Mouse (Mus musculus): ENCODE results near the gene B3galt5. TPM values are rescaled to one million over a fixed set of nuclear protein-coding genes. Genes with fewer than 3 reads are reported as not detected.
A peak's percentile ranks its signal among the peaks of the same experiment; 100 is the strongest.

B3galt5 gene
- polyA plus RNA-seq (2015; fragmentation: Nextera tagmentation; extraction: Ambion mirVana) = 0.22 and 0.35 TPM in 2 replicates

DNA sequence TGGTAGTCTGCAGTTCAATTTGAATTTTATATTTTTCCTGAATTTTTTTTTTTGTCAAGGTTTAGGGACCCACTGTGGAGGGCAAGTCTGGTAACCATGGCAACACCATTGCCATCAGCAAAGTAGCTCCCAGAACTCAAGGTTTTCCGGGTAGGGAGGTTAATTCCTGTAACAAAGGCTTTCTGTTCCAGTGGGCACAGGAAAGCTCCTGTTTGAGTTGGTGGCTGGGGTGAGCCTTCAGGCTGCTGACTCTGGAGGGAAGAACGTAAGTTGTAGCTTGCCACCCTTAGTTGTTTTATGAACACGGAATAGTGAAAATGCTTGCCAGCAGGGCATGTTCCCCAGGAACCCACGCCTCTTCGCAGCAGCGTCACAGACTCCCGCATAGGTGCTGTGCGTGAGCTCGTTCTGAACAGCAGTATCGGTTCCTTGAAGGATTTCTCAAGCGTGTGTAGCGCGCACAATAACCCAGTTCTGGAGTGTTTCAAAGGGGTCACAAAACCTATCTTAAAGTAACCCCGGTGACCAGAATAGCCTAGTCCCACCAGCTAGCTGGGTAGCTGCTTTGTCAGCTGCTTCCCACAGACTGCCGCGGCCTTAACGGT lies at the start of gene B3galt5:
Gene B3galt5 (plus strand): TSS at position 436 of the 605 bp plus-strand sequence.
- H3K4me3 ChIP-seq = no peak within 1 kb of the TSS; the same call in 1 of the 2 replicates
- H3K4me2 ChIP-seq = peak within 1 kb of the TSS; percentile 26
- H3K9ac ChIP-seq = 0 out of 2 replicates have a peak within 1 kb of the TSS, but pooled peaks have one; percentile 32
- no peaks in the 10 kb centered on the region for H3K27me3 ChIP-seq
- H3K4me1 ChIP-seq = no peaks in the 10 kb centered on the region
- no peaks in the 10 kb centered on the region for H3K9me3 ChIP-seq
- no peaks in the 10 kb centered on the region for H3K36me3 ChIP-seq
- H3K27ac ChIP-seq = peak within 1 kb of the TSS; percentile 68
- 51% methylated on average over 17 of the region's 17 CpGs for WGBS
- no peak for ATAC-seq (ENCODE audit: insufficient number of reproducible peaks, insufficient read depth, low FRiP score, low TSS enrichment, low read depth)

DNA sequence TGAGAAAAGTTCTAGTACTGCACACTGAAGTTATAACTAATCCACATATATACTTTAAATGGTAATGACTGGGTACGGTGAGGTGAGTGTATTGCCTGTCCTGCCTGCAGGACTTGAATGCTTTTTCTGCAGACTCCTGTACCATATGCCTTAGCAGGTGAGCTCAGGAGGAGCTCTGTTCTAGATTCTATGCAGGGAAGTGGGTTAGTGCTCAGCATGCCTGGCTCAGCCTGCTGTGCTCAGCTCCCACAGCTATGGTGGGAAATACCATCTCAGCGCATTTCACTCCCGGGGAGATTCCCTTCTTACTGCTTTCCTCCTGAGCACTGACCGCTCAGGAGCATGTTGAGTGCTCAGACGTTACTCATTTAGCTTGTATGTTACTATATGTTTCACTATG lies 48.0 kb upstream of the B3galt5 start:
- H3K9me3 ChIP-seq = 0 out of 2 replicates have a peak, but pooled peaks cover 3% of the 10 kb centered on the region
- H3K4me3 ChIP-seq = no peak overlapping the region
- H3K36me3 ChIP-seq = no peaks in the 10 kb centered on the region
- H3K27ac ChIP-seq = no peak overlapping the region
- H3K4me2 ChIP-seq = no peak overlapping the region
- H3K27me3 ChIP-seq = peaks cover 8% of the 10 kb centered on the region
- 86% methylated on average over 5 of the region's 5 CpGs for WGBS
- H3K4me1 ChIP-seq = peaks cover 6% of the 10 kb centered on the region
- no peak overlapping the region for H3K9ac ChIP-seq
- ATAC-seq (ENCODE audit: insufficient number of reproducible peaks, insufficient read depth, low FRiP score, low TSS enrichment, low read depth) = no peak

DNA sequence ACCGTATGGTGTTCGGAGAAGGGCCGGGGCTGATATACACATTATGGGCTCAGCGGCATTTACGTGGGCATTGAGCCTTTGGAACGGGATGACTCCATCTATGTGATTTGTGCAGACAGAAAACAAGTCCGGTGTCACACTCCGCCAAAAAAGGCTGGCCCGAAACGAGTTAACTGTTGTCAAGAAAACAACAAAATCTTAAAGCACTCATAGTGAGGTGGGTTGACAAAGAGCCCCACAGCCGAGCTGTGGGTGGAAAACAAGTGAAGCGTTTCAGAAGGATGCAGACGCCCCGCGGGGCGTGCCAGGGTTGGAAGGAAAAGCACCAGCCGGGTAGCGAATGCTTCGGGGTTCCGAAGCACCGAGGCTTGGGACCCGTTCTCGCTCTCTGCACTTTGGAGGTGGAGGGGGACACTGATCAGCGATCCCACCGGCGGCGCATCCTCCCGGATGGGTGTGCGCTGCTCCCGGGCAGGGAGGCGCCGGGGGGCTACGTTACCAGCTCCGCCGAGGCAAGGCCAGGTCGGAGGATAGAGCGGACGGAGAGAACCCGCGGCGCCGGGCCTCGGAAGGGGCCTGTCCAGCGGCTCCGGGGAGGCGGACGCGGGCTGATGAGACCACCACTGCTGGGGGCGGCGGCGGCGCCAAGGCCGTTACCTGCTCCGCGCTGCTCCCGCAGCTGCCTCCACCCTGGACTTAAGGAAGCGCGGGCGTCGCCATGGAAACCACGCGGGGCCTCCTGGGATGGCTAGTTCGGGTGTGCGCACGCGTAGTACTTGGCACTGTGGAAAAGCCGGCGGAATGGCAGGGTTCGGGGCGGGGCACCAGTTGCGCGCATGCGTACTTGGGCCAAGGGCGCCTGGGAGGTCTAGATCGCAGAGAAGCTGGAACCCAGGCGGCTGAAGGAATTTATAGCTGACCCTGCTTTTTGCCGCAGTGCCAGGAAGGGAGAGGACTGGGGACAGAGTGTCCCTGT lies 43.8 kb upstream of the B3galt5 start, which contains the start of gene Lca5l:
Gene Lca5l (minus strand): TSS at position 741 of the 976 bp plus-strand sequence.
- Histone ChIP-seq H3K27me3 (peaks cover 8% of the 10 kb centered on the region), H3K4me2 (peak within 1 kb of the TSS; percentile 74), H3K9me3 (no peaks in the 10 kb centered on the region), H3K27ac (peak within 1 kb of the TSS; percentile 69; the same call in 1 of the 2 replicates), H3K4me3 (peak within 1 kb of the TSS; percentile 92), H3K4me1 (peaks cover 6% of the 10 kb centered on the region), H3K9ac (peak within 1 kb of the TSS; percentile 83), H3K36me3 (no peaks in the 10 kb centered on the region)
- peak; percentile 96 for ATAC-seq (ENCODE audit: insufficient number of reproducible peaks, insufficient read depth, low FRiP score, low TSS enrichment, low read depth)
- WGBS = under 1% methylated on average over 76 of the region's 77 CpGs

DNA sequence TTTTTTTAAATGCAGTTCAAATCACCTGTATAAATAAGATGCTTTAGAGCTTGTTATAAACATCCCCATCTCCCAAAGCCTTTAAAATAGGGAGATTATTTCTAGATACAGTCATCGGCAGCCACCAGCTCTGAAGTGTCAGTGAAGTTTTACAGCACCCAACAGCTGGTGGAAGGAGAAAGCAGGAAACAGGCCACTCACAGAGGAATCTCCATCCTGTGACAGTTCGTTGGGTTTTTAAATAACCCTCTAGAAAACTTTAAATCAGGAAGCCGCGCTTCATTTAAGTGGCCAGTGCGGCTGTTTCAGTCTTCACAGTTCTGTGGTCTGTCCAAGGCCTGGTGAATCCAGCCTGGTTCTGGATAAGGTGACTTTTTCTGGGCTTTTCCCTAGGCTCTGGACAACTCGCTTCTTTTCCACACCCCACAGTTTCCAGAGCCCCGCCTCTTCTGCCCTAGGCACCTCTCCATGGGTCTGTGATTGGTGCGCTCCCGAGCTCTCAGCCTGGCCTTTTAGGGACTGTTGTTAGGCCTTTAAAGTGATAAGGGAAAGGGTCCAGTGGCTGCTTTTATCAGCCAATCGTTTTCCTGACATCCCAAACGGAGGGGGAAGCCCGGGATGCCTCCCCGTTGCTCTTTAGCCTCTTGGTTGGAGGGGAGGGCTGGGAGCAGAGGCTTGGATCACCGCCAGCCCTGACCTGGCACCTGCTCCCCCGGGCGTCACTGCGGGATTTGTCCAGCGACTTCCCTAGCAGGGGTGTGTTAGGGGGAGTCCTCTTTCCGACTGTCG lies 35.5 kb upstream of the B3galt5 start, which contains the start of gene Sh3bgr:
Gene Sh3bgr (plus strand): TSS at position 538 of the 789 bp plus-strand sequence.
- Histone ChIP-seq H3K4me3 (peak within 1 kb of the TSS; percentile 20), H3K4me2 (peak within 1 kb of the TSS; percentile 55), H3K27ac (no peak within 1 kb of the TSS; the same call in 1 of the 2 replicates), H3K36me3 (no peaks in the 10 kb centered on the region), H3K9me3 (no peaks in the 10 kb centered on the region), H3K9ac (peak within 1 kb of the TSS; percentile 52), H3K27me3 (peaks cover 12% of the 10 kb centered on the region; the same call in 1 of the 2 replicates), H3K4me1 (peaks cover 16% of the 10 kb centered on the region)
- ATAC-seq (ENCODE audit: insufficient number of reproducible peaks, insufficient read depth, low FRiP score, low TSS enrichment, low read depth) = no peak
- WGBS = 8% methylated on average over 20 of the region's 20 CpGs

DNA sequence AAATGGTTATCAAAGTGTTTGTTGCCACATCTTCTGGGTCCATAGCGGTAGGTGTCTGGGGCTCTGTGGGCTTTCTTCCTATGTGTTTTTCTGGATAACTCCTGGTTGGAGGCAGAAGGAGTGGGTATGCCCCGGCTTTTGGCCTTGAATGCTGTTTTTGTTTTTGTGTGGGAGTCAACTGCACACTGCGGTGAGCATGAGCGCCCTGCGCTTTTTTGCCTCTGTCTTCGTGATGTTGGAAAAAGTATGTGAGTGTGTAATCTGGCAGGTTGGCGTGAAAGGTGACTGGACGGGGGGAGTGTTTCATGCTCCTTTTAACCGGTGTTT lies 34.9 kb upstream of the B3galt5 start:
- H3K36me3 ChIP-seq = no peaks in the 10 kb centered on the region
- no peak overlapping the region for H3K27ac ChIP-seq
- H3K4me1 ChIP-seq = peaks cover 16% of the 10 kb centered on the region
- H3K27me3 ChIP-seq = peaks cover 12% of the 10 kb centered on the region; the same call in 1 of the 2 replicates
- H3K4me3 ChIP-seq = peak overlapping the region; percentile 20
- no peak for ATAC-seq (ENCODE audit: insufficient number of reproducible peaks, insufficient read depth, low FRiP score, low TSS enrichment, low read depth)
- WGBS = 33% methylated on average over 9 of the region's 9 CpGs
- H3K4me2 ChIP-seq = peak overlapping the region; percentile 55
- H3K9ac ChIP-seq = peak overlapping the region; percentile 52
- H3K9me3 ChIP-seq = no peaks in the 10 kb centered on the region

DNA sequence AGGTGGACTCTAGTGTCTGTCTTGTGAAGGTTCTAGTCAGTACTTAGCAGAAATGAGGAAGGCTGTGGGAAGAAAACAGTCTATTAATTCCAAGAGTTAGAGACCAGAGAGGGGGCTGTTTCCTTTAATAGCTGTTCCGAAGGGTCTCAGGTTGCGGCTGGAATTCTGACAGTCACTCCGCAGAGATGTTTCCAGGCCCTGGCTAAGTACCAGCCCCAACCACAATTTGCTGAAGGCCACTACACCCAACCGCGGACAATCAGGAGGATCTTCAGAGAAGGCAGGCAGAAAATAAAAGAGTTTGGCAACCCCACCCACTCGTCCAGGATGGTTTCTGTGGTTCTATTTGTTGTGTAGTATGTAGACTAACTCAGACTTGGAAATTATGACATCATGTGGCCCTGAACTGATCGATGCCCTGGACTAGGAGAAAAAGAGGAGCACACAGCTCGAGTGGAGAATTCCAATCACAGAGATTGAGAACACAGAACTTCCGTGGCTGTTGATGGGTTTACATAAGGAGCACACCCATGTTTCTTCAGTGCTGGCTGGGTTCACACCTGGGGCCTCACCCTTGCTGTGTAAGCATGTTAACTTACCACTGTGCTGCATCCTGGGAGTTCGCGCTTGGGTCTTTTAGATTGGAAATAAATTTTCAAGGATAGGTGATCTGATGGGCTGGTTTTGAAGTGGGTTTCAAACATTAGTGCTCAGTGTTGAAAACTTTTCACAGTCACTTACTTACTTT lies 33.9 kb upstream of the B3galt5 start:
- Histone ChIP-seq H3K27ac (no peak overlapping the region; the same call in 1 of the 2 replicates), H3K9ac (no peak overlapping the region), H3K4me2 (no peak overlapping the region), H3K4me1 (peaks cover 16% of the 10 kb centered on the region), H3K36me3 (no peaks in the 10 kb centered on the region), H3K27me3 (peaks cover 12% of the 10 kb centered on the region; the same call in 1 of the 2 replicates), H3K9me3 (no peaks in the 10 kb centered on the region), H3K4me3 (no peak overlapping the region)
- 55% methylated on average over 11 of the region's 11 CpGs for WGBS
- no peak for ATAC-seq (ENCODE audit: insufficient number of reproducible peaks, insufficient read depth, low FRiP score, low TSS enrichment, low read depth)

DNA sequence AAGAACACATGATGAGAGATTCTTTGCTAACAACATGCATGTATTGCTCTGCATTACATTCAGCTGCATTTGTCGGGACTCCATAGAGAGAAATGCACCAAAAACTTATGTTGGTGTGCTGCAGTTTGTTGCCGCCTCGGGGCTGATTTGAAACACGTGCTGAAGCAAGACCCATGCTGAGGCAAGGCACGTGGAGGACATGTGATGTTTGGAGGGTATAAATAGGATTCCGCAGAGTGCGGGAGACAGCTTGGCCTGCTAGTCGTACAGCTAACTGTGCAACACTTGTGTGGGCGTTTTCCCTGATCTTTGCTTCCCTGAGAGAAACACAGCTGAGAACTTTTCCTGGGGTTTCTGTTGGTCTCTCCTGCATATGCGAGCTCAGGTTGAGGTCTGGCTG lies 25.8 kb upstream of the B3galt5 start:
- Histone ChIP-seq H3K4me3 (no peak overlapping the region), H3K27ac (no peak overlapping the region), H3K9ac (no peak overlapping the region), H3K27me3 (no peaks in the 10 kb centered on the region), H3K4me2 (no peak overlapping the region), H3K4me1 (no peaks in the 10 kb centered on the region), H3K9me3 (0 out of 2 replicates have a peak, but pooled peaks cover 5% of the 10 kb centered on the region), H3K36me3 (no peaks in the 10 kb centered on the region)
- WGBS = 68% methylated on average over 10 of the region's 10 CpGs
- no peak for ATAC-seq (ENCODE audit: insufficient number of reproducible peaks, insufficient read depth, low FRiP score, low TSS enrichment, low read depth)

DNA sequence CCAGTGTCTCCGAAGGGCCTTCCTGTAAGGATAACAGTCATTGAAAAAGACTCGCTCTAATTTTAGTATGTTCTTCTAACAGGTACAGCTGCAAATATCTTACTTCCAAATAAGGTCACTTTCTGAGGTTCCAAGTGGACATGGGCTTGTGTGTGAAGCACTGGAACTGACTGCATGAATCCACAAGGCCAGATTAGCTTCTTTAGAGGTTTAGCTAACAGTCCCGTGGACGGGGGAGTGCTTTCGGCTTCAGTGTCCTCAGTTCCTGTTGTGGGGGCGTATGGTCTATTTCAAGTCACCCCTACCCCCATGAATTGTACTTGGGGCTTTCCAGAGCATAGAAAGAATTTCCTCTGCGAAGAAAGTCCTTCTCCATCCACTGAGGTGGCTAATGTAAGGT lies 24.7 kb upstream of the B3galt5 start:
- WGBS = 82% methylated on average over 7 of the region's 7 CpGs

DNA sequence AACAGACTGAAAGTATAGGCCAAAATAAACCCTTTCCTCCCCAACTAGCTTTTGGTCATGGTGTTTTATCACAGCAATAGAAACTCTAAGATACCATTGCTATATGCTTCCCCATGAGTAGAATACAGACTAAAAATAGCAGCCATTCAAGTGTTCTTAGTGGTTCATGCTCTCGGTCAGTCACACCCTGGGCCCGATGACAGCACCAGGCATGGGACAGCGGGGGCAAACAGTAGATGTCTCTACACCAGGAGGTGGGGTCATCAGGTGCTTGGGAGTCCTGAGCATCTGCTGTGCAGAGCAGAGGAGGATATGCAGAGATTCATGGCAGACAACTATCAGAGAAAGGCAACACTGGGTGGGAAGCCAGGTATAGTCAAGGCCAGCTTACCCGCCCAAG lies 22.6 kb upstream of the B3galt5 start:
- no peaks in the 10 kb centered on the region for H3K27me3 ChIP-seq

More for the DNA sequence above, 24.7 kb upstream of the B3galt5 start:
- no peak for ATAC-seq (ENCODE audit: insufficient number of reproducible peaks, insufficient read depth, low FRiP score, low TSS enrichment, low read depth)
- 0 out of 2 replicates have a peak, but pooled peaks cover 5% of the 10 kb centered on the region for H3K9me3 ChIP-seq
- no peaks in the 10 kb centered on the region for H3K36me3 ChIP-seq
- H3K27ac ChIP-seq = no peak overlapping the region
- no peaks in the 10 kb centered on the region for H3K4me1 ChIP-seq
- no peak overlapping the region for H3K4me2 ChIP-seq
- no peaks in the 10 kb centered on the region for H3K27me3 ChIP-seq
- H3K9ac ChIP-seq = no peak overlapping the region
- H3K4me3 ChIP-seq = no peak overlapping the region

DNA sequence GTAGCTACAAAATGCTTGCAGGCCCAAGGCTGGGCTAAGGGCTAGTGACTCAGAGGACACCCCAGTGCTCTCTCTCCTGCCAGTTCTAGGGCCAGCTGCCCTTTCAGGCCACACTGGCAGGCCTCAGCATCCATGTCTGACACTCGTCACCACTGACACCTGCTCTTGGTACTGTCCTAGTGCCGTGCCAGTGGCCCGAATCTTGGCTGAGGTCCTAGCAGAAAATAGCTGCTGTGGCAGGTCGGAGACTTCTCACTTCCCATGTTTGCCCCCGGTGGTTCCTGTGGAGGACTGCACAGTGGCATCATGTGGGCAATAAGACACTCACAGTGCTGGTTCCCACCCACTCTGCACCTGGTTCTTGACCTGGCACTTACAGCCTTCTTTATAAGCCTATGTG lies 14.1 kb upstream of the B3galt5 start:
- no peaks in the 10 kb centered on the region for H3K27me3 ChIP-seq
- no peak overlapping the region for H3K4me3 ChIP-seq
- H3K4me1 ChIP-seq = no peaks in the 10 kb centered on the region
- H3K4me2 ChIP-seq = no peak overlapping the region
- no peaks in the 10 kb centered on the region for H3K9me3 ChIP-seq
- 80% methylated on average over 5 of the region's 5 CpGs for WGBS
- H3K36me3 ChIP-seq = no peaks in the 10 kb centered on the region
- no peak overlapping the region for H3K27ac ChIP-seq
- H3K9ac ChIP-seq = no peak overlapping the region
- no peak for ATAC-seq (ENCODE audit: insufficient number of reproducible peaks, insufficient read depth, low FRiP score, low TSS enrichment, low read depth)

More for the DNA sequence above, 22.6 kb upstream of the B3galt5 start:
- 90% methylated on average over 4 of the region's 4 CpGs for WGBS
- Histone ChIP-seq H3K27ac (no peak overlapping the region), H3K9me3 (0 out of 2 replicates have a peak, but pooled peaks cover 5% of the 10 kb centered on the region), H3K4me1 (no peaks in the 10 kb centered on the region), H3K9ac (no peak overlapping the region), H3K36me3 (no peaks in the 10 kb centered on the region), H3K4me3 (no peak overlapping the region), H3K4me2 (no peak overlapping the region)
- no peak for ATAC-seq (ENCODE audit: insufficient number of reproducible peaks, insufficient read depth, low FRiP score, low TSS enrichment, low read depth)

Measured in embryonic facial prominence, embryonic 13.5 days (tissue).